Comparison of ENCODE assay signal across 33 mouse cellular contexts in genomic region chrX:103592056-103592455, GRCm38 (mm10). TPM values are rescaled to one million over a fixed set of nuclear protein-coding genes. Genes with fewer than 3 reads are reported as not detected.
DNase-seq lines count a peak whose midpoint lies in the region; ATAC-seq and TF ChIP-seq lines count a peak whose summit lies in the region.
"Had no signal": no experiment of that assay in that cellular context is flagged by ENCODE, and none has a peak within 500 bp of the region (broad histone marks: within the 10 kb centered on the region; RNA-seq: fewer than 3 reads in every experiment).

No protein-coding gene starts in this region.

- peak overlapping the region; percentile 76; the same call in 1 of the 2 replicates for H3K27ac ChIP-seq in kidney, adult 2 months (ENCODE audit: insufficient read depth, low read depth, low read length)
- H3K27ac ChIP-seq in kidney, embryonic 16.5 days (ENCODE audit: low read length), result no peak overlapping the region
- H3K27ac ChIP-seq in MEL (ENCODE audit: control insufficient read depth, low read depth, low read length), result 0 out of 2 replicates have a peak overlapping the region, but pooled peaks have one; percentile 36
- H3K27ac ChIP-seq: embryonic facial prominence, embryonic 12.5 days; heart, embryonic 13.5 days; hindbrain, embryonic 14.5 days; limb, embryonic 12.5 days; macrophage; midbrain, embryonic 13.5 days; neural tube, embryonic 13.5 days had no signal

- H3K4me2 ChIP-seq in kidney, embryonic 16.5 days (replicated peaks; ENCODE audit: low read depth, low read length), result no peak overlapping the region
- H3K4me2 ChIP-seq: embryonic facial prominence, embryonic 12.5 days; heart, embryonic 13.5 days; hindbrain, embryonic 14.5 days; limb, embryonic 12.5 days; liver, embryonic 11.5 days; midbrain, embryonic 13.5 days; neural tube, embryonic 13.5 days had no signal

- no peaks in the 10 kb centered on the region for H3K79me2 ChIP-seq in MEL (ENCODE audit: control insufficient read depth, insufficient read depth, low read length, poor library complexity)

- TF ChIP-seq CTCF in kidney, adult 2 months (conservative IDR thresholded peaks at IDR 0.05; ENCODE audit: insufficient read depth, insufficient read length, low read depth, low read length), result no peak
- TF ChIP-seq CTCF in MEL (IDR thresholded peaks at IDR 0.05 in 2 of 3, conservative IDR thresholded peaks at IDR 0.05 in 1 of 3; ENCODE audit: control insufficient read depth in 1 of 3, insufficient read depth in 1 of 3, low read depth in 2 of 3, low read length in 3 of 3, poor library complexity in 1 of 3, severe bottlenecking in 1 of 3), result no peak

- H3K4me1 ChIP-seq in kidney, adult 2 months (ENCODE audit: control insufficient read depth, insufficient read depth, low read length), result peaks cover 2% of the 10 kb centered on the region; the same call in 1 of the 2 replicates
- no peaks in the 10 kb centered on the region for H3K4me1 ChIP-seq in kidney, embryonic 16.5 days (ENCODE audit: insufficient read depth, low read length)
- H3K4me1 ChIP-seq in MEL (ENCODE audit: control insufficient read depth in 1 of 2, insufficient read depth in 2 of 2, low read length in 2 of 2), result peaks cover 0 to 4% of the 10 kb centered on the region in 2 experiments; a peak in 1 of 4 replicates
- H3K4me1 ChIP-seq: embryonic facial prominence, embryonic 12.5 days; limb, embryonic 12.5 days; midbrain, embryonic 13.5 days; neural tube, embryonic 13.5 days had no signal

- no peaks in the 10 kb centered on the region for H3K9me3 ChIP-seq in kidney, embryonic 16.5 days (ENCODE audit: low read length)
- no peaks in the 10 kb centered on the region for H3K9me3 ChIP-seq in MEL (replicated peaks; ENCODE audit: insufficient read depth, low read length)
- H3K9me3 ChIP-seq: embryonic facial prominence, embryonic 12.5 days; heart, embryonic 13.5 days; limb, embryonic 12.5 days; midbrain, embryonic 13.5 days; neural tube, embryonic 13.5 days had no signal

- TF ChIP-seq EP300 in MEL (IDR thresholded peaks at IDR 0.05; ENCODE audit: low read depth in 1 of 2, low read length in 2 of 2), result no peak

- H3K9ac ChIP-seq in kidney, embryonic 16.5 days (replicated peaks; ENCODE audit: low read length), result no peak overlapping the region; the same call in 1 of the 2 replicates
- no peak overlapping the region for H3K9ac ChIP-seq in MEL (ENCODE audit: control insufficient read depth, low read depth, low read length, poor library complexity, severe bottlenecking)
- H3K9ac ChIP-seq: embryonic facial prominence, embryonic 12.5 days; heart, embryonic 13.5 days; hindbrain, embryonic 14.5 days; limb, embryonic 12.5 days; midbrain, embryonic 13.5 days; neural tube, embryonic 13.5 days had no signal

- WGBS in kidney, adult 2 months, result 29% methylated on average over 6 of the region's 6 CpGs
- WGBS in kidney, embryonic 16.5 days, result 60% methylated on average over 6 of the region's 6 CpGs

- no peak for TF ChIP-seq RAD21 in MEL (IDR thresholded peaks at IDR 0.05; ENCODE audit: low read depth, low read length)

- TF ChIP-seq POLR2A in kidney, adult 2 months (IDR thresholded peaks at IDR 0.05; ENCODE audit: low read depth, low read length), result no peak
- TF ChIP-seq POLR2A in MEL (IDR thresholded peaks at IDR 0.05; ENCODE audit: control insufficient read depth in 1 of 2, insufficient read depth in 1 of 2, low read depth in 1 of 2, low read length in 2 of 2, poor library complexity in 1 of 2), result no peak

- intact Hi-C loops in left cerebral cortex, postnatal 36 days (cut with DNase I), result no loop called here

- no peak for ATAC-seq in kidney, embryonic 16.5 days (ENCODE audit: low FRiP score, low TSS enrichment)
- ATAC-seq: forebrain, embryonic 14.5 days; midbrain, embryonic 13.5 days had no signal

- H3K4me3 ChIP-seq in kidney, adult 2 months (ENCODE audit: insufficient read depth, low read depth, low read length), result no peak overlapping the region
- no peak overlapping the region for H3K4me3 ChIP-seq in kidney, embryonic 16.5 days (ENCODE audit: low read length)
- no peak overlapping the region for H3K4me3 ChIP-seq in MEL (ENCODE audit: control insufficient read depth in 1 of 2, insufficient read depth in 1 of 2, low read depth in 2 of 2, low read length in 2 of 2)
- H3K4me3 ChIP-seq: embryonic facial prominence, embryonic 12.5 days; heart, embryonic 13.5 days; limb, embryonic 12.5 days; midbrain, embryonic 13.5 days; neural tube, embryonic 13.5 days had no signal

- DNase-seq in kidney, adult 2 months, result peak; percentile 41
- no peak for DNase-seq in MEL (ENCODE audit: low read depth, low spot score)
- peak; percentile 11 to 54 for DNase-seq in kidney, adult 8-10 months
- DNase-seq in kidney, postnatal 25 days, result peak; percentile 9 to 55
- DNase-seq in left cerebral cortex, postnatal 36 days (ENCODE audit: low spot score in 2 of 2), result no peak
- DNase-seq in urinary bladder, adult 2 months (ENCODE audit: low spot score), result no peak
- DNase-seq: adrenal gland, postnatal 10 days; B cell, adult 2 months; cerebellum, adult 11-12 months; cerebellum, adult 9-11 months; embryo, embryonic 11 days; heart, postnatal 10 days; thymus, postnatal 4 days had no signal

- no peaks in the 10 kb centered on the region for H3K36me3 ChIP-seq in kidney, adult 2 months (ENCODE audit: control insufficient read depth, insufficient read depth, low read length)
- peaks cover 5% of the 10 kb centered on the region for H3K36me3 ChIP-seq in kidney, embryonic 16.5 days (ENCODE audit: insufficient read depth, low read length)
- peaks cover 3 to 8% of the 10 kb centered on the region in 2 experiments; a peak in 3 of 4 replicates for H3K36me3 ChIP-seq in MEL (ENCODE audit: control insufficient read depth in 1 of 2, insufficient read depth in 2 of 2, low read length in 2 of 2)

- H3K27me3 ChIP-seq in kidney, adult 2 months (replicated peaks; ENCODE audit: control insufficient read depth, insufficient read depth, low read length), result no peaks in the 10 kb centered on the region
- no peaks in the 10 kb centered on the region for H3K27me3 ChIP-seq in kidney, embryonic 16.5 days (ENCODE audit: insufficient read depth, low read length)
- H3K27me3 ChIP-seq in MEL (ENCODE audit: control insufficient read depth in 1 of 2, insufficient read depth in 2 of 2, low read length in 2 of 2), result no peaks in the 10 kb centered on the region
- H3K27me3 ChIP-seq: embryonic facial prominence, embryonic 12.5 days; heart, embryonic 13.5 days; limb, embryonic 12.5 days; midbrain, embryonic 13.5 days; neural tube, embryonic 13.5 days had no signal

TF ChIP-seq in MEL, 35 proteins besides CTCF, POLR2A, EP300 and RAD21:
- TF ChIP-seq SMC3 (IDR thresholded peaks at IDR 0.05; ENCODE audit: low read depth, low read length) (no peak), CHD2 (IDR thresholded peaks at IDR 0.05; ENCODE audit: low read length) (no peak), MEF2A (IDR thresholded peaks at IDR 0.05; ENCODE audit: extremely low read depth, insufficient replicate concordance, low read depth, low read length, poor library complexity, severe bottlenecking) (no peak), NRF1 (IDR thresholded peaks at IDR 0.05; ENCODE audit: insufficient read depth, low read depth, low read length, poor library complexity, severe bottlenecking) (no peak)

RNA-seq across cellular contexts. Expression of gene Zcchc13, which starts 38.3 kb away (rescaled TPM):
- 0.09 and 0.19 TPM in 2 replicates for polyA plus RNA-seq in kidney, adult 2 months (2012; rRNA removed)
- polyA plus RNA-seq in kidney, embryonic 16.5 days (2015; fragmentation: Nextera tagmentation; extraction: Ambion mirVana), result not detected in 2 replicates
- total RNA-seq in MEL (2012; rRNA removed), result not detected in 2 replicates
- polyA plus RNA-seq in MEL (2012; ENCODE audit: insufficient read depth in 1 of 2, insufficient read length in 2 of 2, low read depth in 1 of 2, low replicate concordance in 2 of 2, missing spikeins in 1 of 2), result not detected
- total RNA-seq in left cerebral cortex, postnatal 36 days (2021), result not detected
- 0.14 and 0.31 TPM in 2 replicates for polyA plus RNA-seq in urinary bladder, adult 2 months (2012; rRNA removed)
- total RNA-seq: adrenal gland, postnatal 10 days; heart, adult 8-10 months; heart, postnatal 10 days; hematopoietic stem cell, adult 5-6 weeks; layer of hippocampus, adult 8-10 months; layer of hippocampus, postnatal 25 days; left cerebral cortex, postnatal 14 days; megakaryocyte-erythroid progenitor cell, adult 5-6 weeks had no signal
- polyA plus RNA-seq: embryonic facial prominence, embryonic 12.5 days; forebrain, embryonic 14.5 days; heart, embryonic 13.5 days; hindbrain, embryonic 14.5 days; limb, embryonic 12.5 days; liver, embryonic 11.5 days; liver, embryonic 16.5 days; lung, embryonic 16.5 days; macrophage; midbrain, embryonic 13.5 days; neural tube, embryonic 13.5 days; stomach, embryonic 14.5 days; thymus, postnatal 0 days had no signal

Comparison
In these comparisons a context has a peak if more than half of its experiments do, and no peak if none do; other contexts are left out.
1. DNase-seq: peak in kidney, adult 2 months (single experiment), kidney, adult 8-10 months (2 of 2) and kidney, postnatal 25 days (2 of 2); none in MEL (single experiment), left cerebral cortex, postnatal 36 days (0 of 2) and urinary bladder, adult 2 months (single experiment).